11 mouse cellular contexts compared by ENCODE assay signal in the genomic region with DNA sequence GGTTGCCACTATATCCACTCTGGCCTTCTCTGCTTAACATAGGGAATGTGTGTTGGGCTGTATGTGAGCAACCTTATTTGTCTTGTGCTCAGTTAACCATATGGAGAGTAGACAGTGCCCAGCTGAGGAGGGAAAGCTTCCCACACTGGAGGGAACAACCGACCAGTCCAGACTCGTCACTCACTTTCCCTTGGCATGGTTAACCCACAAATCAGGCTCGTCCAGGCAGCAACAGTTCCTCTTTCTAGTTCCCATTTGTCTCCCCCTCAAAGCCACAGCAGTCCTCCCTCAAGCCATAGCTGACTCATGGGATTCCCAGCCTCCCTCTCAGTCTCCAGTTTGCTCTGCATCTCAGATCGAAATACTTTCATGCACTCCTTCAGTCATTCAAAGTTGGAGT. TPM values are rescaled to one million over a fixed set of nuclear protein-coding genes. Genes with fewer than 3 reads are reported as not detected.
A peak's percentile ranks its signal among the peaks of the same experiment; 100 is the strongest.
DNase-seq lines count a peak whose midpoint lies in the region; ATAC-seq lines count a peak whose summit lies in the region.
"Had no signal": no experiment of that assay in that cellular context is flagged by ENCODE, and none has a peak within 500 bp of the region (broad histone marks: within the 10 kb centered on the region; RNA-seq: fewer than 3 reads in every experiment).

No protein-coding gene starts in this region.

- no peak overlapping the region for H3K9ac ChIP-seq in heart, embryonic 11.5 days (ENCODE audit: low read depth, low read length)
- H3K9ac ChIP-seq: forebrain, embryonic 15.5 days; limb, embryonic 12.5 days; midbrain, embryonic 12.5 days had no signal

- H3K4me1 ChIP-seq in heart, embryonic 11.5 days (ENCODE audit: control insufficient read depth, insufficient read depth, low read length) = 0 out of 2 replicates have a peak, but pooled peaks cover 3% of the 10 kb centered on the region
- H3K4me1 ChIP-seq: limb, embryonic 12.5 days had no signal

- ATAC-seq in heart, embryonic 11.5 days (replicated peaks; ENCODE audit: insufficient number of reproducible peaks, low FRiP score, low TSS enrichment) = no peak
- ATAC-seq in granulocyte monocyte progenitor cell, adult 5-6 weeks (replicated peaks; ENCODE audit: poor library complexity, severe bottlenecking) = peak; percentile 90
- peak; percentile 65 for ATAC-seq in neutrophil, adult 5-6 weeks (ENCODE audit: extremely low read depth, insufficient number of reproducible peaks, low FRiP score, poor library complexity, severe bottlenecking)
- ATAC-seq: forebrain, embryonic 15.5 days had no signal

- H3K4me3 ChIP-seq in heart, embryonic 11.5 days (ENCODE audit: low read depth, low read length) = no peak overlapping the region
- H3K4me3 ChIP-seq: forebrain, embryonic 15.5 days; limb, embryonic 12.5 days; midbrain, embryonic 12.5 days had no signal

- H3K27ac ChIP-seq in heart, embryonic 11.5 days (ENCODE audit: low read depth, low read length) = no peak overlapping the region
- H3K27ac ChIP-seq: forebrain, embryonic 15.5 days; limb, embryonic 12.5 days; midbrain, embryonic 12.5 days had no signal

- H3K4me2 ChIP-seq in heart, embryonic 11.5 days = no peak overlapping the region
- H3K4me2 ChIP-seq: forebrain, embryonic 15.5 days; limb, embryonic 12.5 days; midbrain, embryonic 12.5 days had no signal

- no peaks in the 10 kb centered on the region for H3K9me3 ChIP-seq in heart, embryonic 11.5 days (replicated peaks; ENCODE audit: control insufficient read depth, low read length)
- H3K9me3 ChIP-seq: forebrain, embryonic 15.5 days; limb, embryonic 12.5 days; midbrain, embryonic 12.5 days had no signal

- H3K36me3 ChIP-seq in heart, embryonic 11.5 days (ENCODE audit: control insufficient read depth, insufficient read depth, low read length) = no peaks in the 10 kb centered on the region
- H3K36me3 ChIP-seq: forebrain, embryonic 15.5 days; limb, embryonic 12.5 days; midbrain, embryonic 12.5 days had no signal

- peak; percentile 35 to 53 for DNase-seq in heart, adult 9 months (ENCODE audit: low spot score in 2 of 2)
- DNase-seq in spleen, postnatal 36 days (ENCODE audit: low spot score in 2 of 2) = peak; percentile 25 to 43
- DNase-seq in spleen, postnatal 14 days (ENCODE audit: low spot score in 2 of 2) = no peak
- no peak for DNase-seq in cerebellum, adult 9-11 months
- DNase-seq in spleen, postnatal 4 days (ENCODE audit: low spot score in 2 of 2) = no peak

- no peaks in the 10 kb centered on the region for H3K27me3 ChIP-seq in heart, embryonic 11.5 days (ENCODE audit: control insufficient read depth, insufficient read depth, low read length)
- H3K27me3 ChIP-seq: forebrain, embryonic 15.5 days; midbrain, embryonic 12.5 days had no signal

- WGBS in heart, embryonic 11.5 days (ENCODE audit: insufficient replicate concordance) = 52% methylated on average over 4 of the region's 4 CpGs

RNA-seq across cellular contexts. Expression of gene Mfsd6, which starts 4.7 kb away (rescaled TPM):
- polyA plus RNA-seq in heart, embryonic 11.5 days (2014; fragmentation: Nextera tagmentation; extraction: Ambion mirVana) = 2.3 and 4.8 TPM in 2 replicates
- 1.4 and 5.3 TPM in 2 replicates for total RNA-seq in granulocyte monocyte progenitor cell, adult 5-6 weeks (2014; fragmentation: Nextera tagmentation)
- 3.6 and 3.9 TPM in 2 replicates for total RNA-seq in granulocyte monocyte progenitor cell, adult 5-6 weeks (2017)
- 70.3 and 73.9 TPM in 2 replicates for total RNA-seq in neutrophil, adult 5-6 weeks (2017)

Comparison
In these comparisons a context has a peak if more than half of its experiments do, and no peak if none do; other contexts are left out.
1. DNase-seq: peak in heart, adult 9 months (2 of 2) and spleen, postnatal 36 days (2 of 2); none in spleen, postnatal 14 days (0 of 2), cerebellum, adult 9-11 months (single experiment) and spleen, postnatal 4 days (0 of 2).
2. RNA of gene Mfsd6, which starts 4.7 kb away (total RNA-seq): 70.3 to 73.9 TPM in neutrophil, adult 5-6 weeks; 1.4 to 5.3 TPM in granulocyte monocyte progenitor cell, adult 5-6 weeks; every median in the first group is over 10 times any median in the second.